Mouse (Mus musculus): ENCODE results near the gene Usp38.
"Not testable (repeated sequence)": the region's sequence is repeated elsewhere in the genome, so short reads cannot be mapped to it uniquely, and the experiment has no call there.

The Usp38 gene

GRCm38 (mm10) chr8:81014789-81015699 is at the start of gene Usp38:
Usp38 (minus strand) TSS chr8:81014928.
- DNase-seq (ENCODE audit: low read depth, low spot score), result peak; percentile 99

GRCm38 (mm10) chr8:81062566-81062965 is 47.8 kb upstream of the Usp38 start:
- no peak for DNase-seq (ENCODE audit: low read depth, low spot score)

GRCm38 (mm10) chr8:81061950-81062349 is 47.2 kb upstream of the Usp38 start:
- DNase-seq (ENCODE audit: low read depth, low spot score), result peak; percentile 66

- DNase-seq (ENCODE audit: low read depth, low spot score), result no peak
Measured at GRCm38 (mm10) chr8:81044201-81044600, 29.5 kb upstream of the Usp38 start.

GRCm38 (mm10) chr8:81027991-81028390 is 13.3 kb upstream of the Usp38 start:
- no peak for DNase-seq (ENCODE audit: low read depth, low spot score)

GRCm38 (mm10) chr8:81017548-81017947 is 2.8 kb upstream of the Usp38 start:
- DNase-seq (ENCODE audit: low read depth, low spot score), result not testable (repeated sequence)

- peak; percentile 18 for DNase-seq (ENCODE audit: low read depth, low spot score)
Measured at GRCm38 (mm10) chr8:81013811-81014530, 757 bp downstream of the Usp38 start.

- peak; percentile 11 for DNase-seq (ENCODE audit: low read depth, low spot score)
Measured at GRCm38 (mm10) chr8:81012699-81013098, 2.0 kb downstream of the Usp38 start.

GRCm38 (mm10) chr8:81012031-81012560 is 2.6 kb downstream of the Usp38 start:
- DNase-seq (ENCODE audit: low read depth, low spot score), result no peak

GRCm38 (mm10) chr8:81010386-81010785 is 4.3 kb downstream of the Usp38 start:
- DNase-seq (ENCODE audit: low read depth, low spot score), result no peak

- DNase-seq (ENCODE audit: low read depth, low spot score), result no peak
Measured at GRCm38 (mm10) chr8:81005114-81005513, 9.6 kb downstream of the Usp38 start.

GRCm38 (mm10) chr8:80996632-80997031 is 18.1 kb downstream of the Usp38 start:
- DNase-seq (ENCODE audit: low read depth, low spot score), result peak; percentile 64

- peak; percentile 73 for DNase-seq (ENCODE audit: low read depth, low spot score)
Measured at GRCm38 (mm10) chr8:80991937-80992336, 22.8 kb downstream of the Usp38 start.

- DNase-seq (ENCODE audit: low read depth, low spot score), result peak; percentile 42
Measured at GRCm38 (mm10) chr8:80982829-80983228, 31.9 kb downstream of the Usp38 start.

GRCm38 (mm10) chr8:80981696-80982095 is 33.0 kb downstream of the Usp38 start:
- DNase-seq (ENCODE audit: low read depth, low spot score), result no peak

- DNase-seq (ENCODE audit: low read depth, low spot score), result no peak
Measured at GRCm38 (mm10) chr8:80980063-80980462, 34.7 kb downstream of the Usp38 start.

GRCm38 (mm10) chr8:80977231-80977630 is 37.5 kb downstream of the Usp38 start:
- no peak for DNase-seq (ENCODE audit: low read depth, low spot score)

GRCm38 (mm10) chr8:80971150-80971549 is 43.6 kb downstream of the Usp38 start:
- no peak for DNase-seq (ENCODE audit: low read depth, low spot score)

GRCm38 (mm10) chr8:80970000-80970685 is 44.6 kb downstream of the Usp38 start:
- DNase-seq (ENCODE audit: low read depth, low spot score), result no peak

- no peak for DNase-seq (ENCODE audit: low read depth, low spot score)
Measured at GRCm38 (mm10) chr8:80969423-80969822, 45.3 kb downstream of the Usp38 start.

- DNase-seq (ENCODE audit: low read depth, low spot score), result no peak
Measured at GRCm38 (mm10) chr8:80963095-80963494, 51.6 kb downstream of the Usp38 start.

- DNase-seq (ENCODE audit: low read depth, low spot score), result no peak
Measured at GRCm38 (mm10) chr8:80962592-80962983, 52.1 kb downstream of the Usp38 start.

Measured in 3T3-L1 (cell line).